Mouse (Mus musculus) ES-E14 (cell line): ENCODE data around the gene Ankrd28. TPM values are rescaled to one million over a fixed set of nuclear protein-coding genes. Genes with fewer than 3 reads are reported as not detected.

Experiments used
- DNase-seq: peaks from one replicate; pipeline ENCODE4 v3.0.0-alpha.2; 2013; ENCODE audit warnings: low read depth, low spot score
- H3K27ac ChIP-seq: 2 replicates; pipeline ENCODE4 v1.5.1; 2012; ENCODE audit warnings: low read depth, mild to moderate bottlenecking, low read length, moderate library complexity, mixed read lengths; ENCODE audit not compliant: poor library complexity, insufficient read depth, severe bottlenecking
- H3K36me3 ChIP-seq: 2 replicates; pipeline ENCODE4 v1.6.1; 2012; ENCODE audit warnings: mild to moderate bottlenecking, low read length, moderate library complexity, mixed read lengths; ENCODE audit not compliant: control insufficient read depth, poor library complexity, insufficient read depth, severe bottlenecking
- H3K4me1 ChIP-seq, 2 experiments: fragments of 150-350 bp in 1 of 2; sonication (generic) in 1 of 2; 2 replicates each; pipeline ENCODE4 v1.6.1; 2012; ENCODE audit warnings: low read length in 2 of 2, mild to moderate bottlenecking in 1 of 2, mixed read lengths in 1 of 2; ENCODE audit not compliant: control insufficient read depth in 2 of 2, insufficient read depth in 2 of 2, poor library complexity in 1 of 2
- H3K4me3 ChIP-seq, 2 experiments: fragments of 150-350 bp in 1 of 2; sonication (generic) in 1 of 2; 2 replicates each; pipeline ENCODE4 v1.5.1; 2012; ENCODE audit warnings: low read length in 2 of 2, low read depth in 1 of 2, mild to moderate bottlenecking in 1 of 2, mixed read lengths in 1 of 2; ENCODE audit not compliant: insufficient read depth in 1 of 2, poor library complexity in 1 of 2, severe bottlenecking in 1 of 2
- H3K9ac ChIP-seq: 2 replicates; pipeline ENCODE4 v1.6.1; 2012; ENCODE audit warnings: low read depth, mild to moderate bottlenecking, low read length, mixed read lengths; ENCODE audit not compliant: poor library complexity, insufficient read depth, severe bottlenecking
- H3K9me3 ChIP-seq: fragments of 150-350 bp; sonication (generic); 2 replicates; pipeline ENCODE4 v1.6.1; 2012; ENCODE audit warnings: low read depth, mild to moderate bottlenecking, low read length; ENCODE audit not compliant: control insufficient read depth, insufficient read depth
- CHD2 ChIP-seq: IDR thresholded peaks from 2 replicates; pipeline ENCODE4 v1.6.1; 2014; ENCODE audit warnings: mild to moderate bottlenecking, low read depth, low read length, inconsistent platforms
- HCFC1 ChIP-seq: IDR thresholded peaks from 2 replicates; pipeline ENCODE4 v1.6.1; 2012; ENCODE audit warnings: low read length, inconsistent platforms, borderline replicate concordance; ENCODE audit not compliant: insufficient read depth
- MAFK ChIP-seq: IDR thresholded peaks from 2 replicates; pipeline ENCODE4 v1.6.1; 2014; ENCODE audit warnings: mild to moderate bottlenecking, low read depth, low read length, inconsistent platforms; ENCODE audit not compliant: insufficient read depth
- ZC3H11A ChIP-seq: IDR thresholded peaks from 2 replicates; pipeline ENCODE4 v1.6.1; 2012; ENCODE audit warnings: low read depth, mild to moderate bottlenecking, inconsistent platforms, low read length, borderline replicate concordance
- ZNF384 ChIP-seq: IDR thresholded peaks from 2 replicates; pipeline ENCODE4 v1.6.1; 2012; ENCODE audit warnings: low read depth, low read length, inconsistent platforms
- in situ Hi-C, 2 experiments: fragments of 600-800 bp; cut with MboI; formaldehyde crosslinking; loops; one replicate each; pipeline ENCODE4 v1.15.1; 2025; ENCODE audit warnings: low sequenced_read_pairs in 2 of 2, inconsistent platforms in 1 of 2; ENCODE audit not compliant: unreplicated experiment in 2 of 2
- total RNA-seq: library from RNA; depleted of rRNA; stranded (reverse); fragments of 300-350 nt; gene quantifications from 2 replicates; pipeline ENCODE4 v1.2.3, GENCODE M21; 2012

Gene Ankrd28
- total RNA-seq, 1 experiment, result 36.0 TPM

DNA sequence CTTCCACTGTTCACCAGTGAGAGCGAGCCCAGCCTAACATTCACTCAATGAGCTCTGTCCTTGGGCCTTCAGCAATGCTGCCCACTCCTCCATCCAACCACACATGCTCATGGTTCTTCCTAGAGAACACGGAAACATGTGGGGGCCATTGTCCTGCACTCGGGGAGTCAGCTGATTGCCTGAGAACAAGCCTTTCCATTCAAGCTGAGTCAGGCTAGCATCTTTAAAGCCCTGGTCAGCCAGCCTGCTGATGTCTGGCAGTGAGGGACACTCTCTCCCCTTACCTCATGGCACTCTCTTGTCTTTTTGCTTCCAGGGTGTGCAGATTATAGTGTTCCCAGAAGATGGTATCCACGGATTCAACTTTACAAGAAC lies 164.9 kb downstream of the Ankrd28 start:
- Histone ChIP-seq H3K9me3 (no peaks in the 10 kb centered on the region), H3K4me3 (no peak overlapping the region), H3K9ac (no peak overlapping the region), H3K27ac (no peak overlapping the region), H3K4me1 (peaks cover 3 to 18% of the 10 kb centered on the region in 2 experiments; a peak in 3 of 4 replicates), H3K36me3 (no peaks in the 10 kb centered on the region)
- in situ Hi-C loops, result loop anchor here in 1 of 2 experiments (25.0 kb wide), 1 partner anchor 397 kb away; no protein-coding TSS in a partner anchor
- DNase-seq, result no peak
- TF ChIP-seq ZC3H11A (no peak), HCFC1 (no peak), ZNF384 (no peak), MAFK (no peak), CHD2 (no peak)

DNA sequence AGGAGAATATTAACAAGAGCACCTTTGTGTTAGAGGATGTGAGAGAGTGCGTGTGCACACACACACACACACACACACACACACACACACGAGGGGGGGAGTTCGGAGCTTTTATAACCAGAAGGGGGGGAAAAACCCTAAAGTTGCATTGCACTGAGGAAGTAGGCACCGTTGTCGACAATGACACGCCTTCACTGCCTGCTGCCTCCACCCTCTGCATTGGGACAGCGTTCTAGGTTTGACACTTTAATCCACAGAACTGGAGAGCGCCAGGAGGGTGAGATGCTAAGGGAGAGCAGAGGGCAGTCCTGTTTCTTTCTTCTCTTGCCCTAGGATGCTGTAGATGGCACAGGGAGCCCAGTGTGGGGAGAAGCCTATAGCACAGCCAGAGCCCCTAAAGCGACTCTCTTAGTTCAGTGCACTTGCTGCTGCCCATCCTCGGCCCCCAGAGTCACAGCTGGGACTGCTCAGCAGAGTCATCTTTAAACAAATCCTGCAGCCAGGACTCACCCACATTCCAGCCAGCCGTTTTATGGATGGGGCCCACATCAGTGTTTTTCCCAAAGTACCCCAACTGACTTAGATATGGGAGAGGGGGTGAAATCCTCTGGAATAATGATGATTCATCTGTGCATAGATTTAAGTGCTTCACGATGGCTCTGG lies 165.4 kb downstream of the Ankrd28 start:
- Histone ChIP-seq H3K27ac (no peak overlapping the region), H3K4me1 (peaks cover 2 to 18% of the 10 kb centered on the region in 2 experiments; a peak in 3 of 4 replicates), H3K4me3 (no peak overlapping the region), H3K36me3 (no peaks in the 10 kb centered on the region), H3K9me3 (no peaks in the 10 kb centered on the region), H3K9ac (no peak overlapping the region)
- DNase-seq, result no peak
- in situ Hi-C loops, result loop anchor here in 1 of 2 experiments (25.0 kb wide), 1 partner anchor 397 kb away; no protein-coding TSS in a partner anchor
- no peak for TF ChIP-seq CHD2
- TF ChIP-seq ZNF384, result no peak
- no peak for TF ChIP-seq ZC3H11A
- no peak for TF ChIP-seq MAFK
- no peak for TF ChIP-seq HCFC1

DNA sequence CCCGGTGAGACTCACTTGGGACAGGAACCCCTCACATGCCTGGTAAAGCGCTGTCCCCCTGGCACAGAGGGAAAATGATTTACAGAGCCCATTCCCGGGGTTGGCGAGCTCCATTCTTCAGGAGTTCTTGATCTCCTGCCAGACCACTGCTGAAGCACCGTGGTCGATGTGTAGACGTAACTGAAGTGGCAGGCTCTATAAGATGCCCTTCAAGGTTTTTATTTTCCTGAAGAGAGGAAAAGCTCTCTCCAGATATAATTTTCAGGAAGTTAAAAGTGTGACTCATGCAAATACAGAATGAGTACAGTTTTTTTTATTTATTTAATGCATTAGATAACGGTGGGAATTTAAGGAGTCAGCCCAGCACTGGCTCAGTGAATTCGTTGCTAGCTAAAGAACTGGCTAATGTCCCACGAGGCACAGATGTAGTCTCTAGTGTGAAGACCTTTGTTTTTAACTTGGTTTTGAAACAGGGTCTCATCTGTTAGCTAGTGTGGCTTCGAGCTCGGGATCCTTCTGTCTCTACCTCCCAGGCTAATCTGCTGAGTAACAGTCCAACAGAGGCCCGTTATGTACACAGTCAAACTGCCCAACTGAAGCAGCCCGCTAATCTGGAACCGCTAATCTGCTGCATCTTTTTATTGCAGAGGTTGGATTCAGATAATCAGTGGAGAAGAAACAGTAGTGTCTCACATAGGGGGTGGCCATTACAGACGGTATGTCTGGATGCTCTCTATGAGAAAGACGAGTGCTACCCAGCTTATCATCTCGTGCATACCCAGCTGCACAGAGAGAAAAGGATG lies 166.2 kb downstream of the Ankrd28 start:
- Histone ChIP-seq H3K36me3 (no peaks in the 10 kb centered on the region), H3K9me3 (no peaks in the 10 kb centered on the region), H3K9ac (no peak overlapping the region), H3K4me1 (peaks cover 2 to 15% of the 10 kb centered on the region in 2 experiments; a peak in 3 of 4 replicates), H3K27ac (no peak overlapping the region), H3K4me3 (no peak overlapping the region)
- no peak for DNase-seq
- in situ Hi-C loops, result loop anchor here in 1 of 2 experiments (25.0 kb wide), 1 partner anchor 398 kb away; no protein-coding TSS in a partner anchor
- TF ChIP-seq MAFK (no peak), HCFC1 (no peak), ZC3H11A (no peak), ZNF384 (no peak), CHD2 (no peak)

DNA sequence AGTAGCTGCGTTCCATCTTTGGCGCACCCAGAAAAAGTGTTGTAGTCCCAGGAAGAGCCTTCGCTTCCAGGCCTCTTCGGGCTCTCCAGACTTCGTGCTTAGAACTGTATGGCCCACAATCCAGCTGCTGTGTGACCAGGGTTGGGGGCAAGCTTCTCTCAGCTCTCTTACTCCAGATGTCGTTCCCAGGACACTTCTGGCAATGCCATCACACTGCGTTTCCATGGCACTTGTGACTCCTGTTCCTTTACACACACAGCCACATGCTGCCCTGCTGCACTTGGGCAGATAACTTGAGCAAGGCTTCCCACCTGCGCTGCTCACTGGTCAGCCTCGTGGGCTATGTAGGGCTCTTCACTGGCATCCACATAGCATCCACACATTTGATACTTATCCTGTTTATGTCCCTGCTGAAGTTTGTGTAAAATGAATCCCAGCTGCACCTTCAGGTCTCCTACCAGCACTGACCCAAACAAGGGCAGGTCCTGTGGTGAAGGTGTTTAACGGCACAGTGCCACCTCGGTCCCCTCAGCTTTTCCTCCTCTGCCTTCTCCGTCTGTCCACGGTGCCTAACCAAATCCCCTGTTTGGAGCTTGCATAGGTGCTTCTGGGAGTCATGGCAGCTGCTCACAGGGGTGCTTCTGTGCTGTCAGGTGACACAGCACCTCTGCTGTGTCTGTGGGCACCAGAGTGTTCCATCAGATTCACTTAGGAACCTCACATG lies 166.9 kb downstream of the Ankrd28 start:
- in situ Hi-C loops, result loop anchor here in 1 of 2 experiments (25.0 kb wide), 1 partner anchor 399 kb away; no protein-coding TSS in a partner anchor
- H3K9me3 ChIP-seq, result no peaks in the 10 kb centered on the region
- H3K9ac ChIP-seq, result no peak overlapping the region
- no peak overlapping the region for H3K4me3 ChIP-seq
- H3K4me1 ChIP-seq, result peaks cover 2 to 12% of the 10 kb centered on the region in 2 experiments; a peak in 3 of 4 replicates
- H3K36me3 ChIP-seq, result no peaks in the 10 kb centered on the region
- TF ChIP-seq CHD2 (no peak), HCFC1 (no peak), ZC3H11A (no peak), MAFK (no peak), ZNF384 (no peak)
- H3K27ac ChIP-seq, result no peak overlapping the region
- DNase-seq, result no peak
